Mouse (Mus musculus) T-cell, adult 2 months (primary cell): ENCODE results near the gene Rora.
A peak's percentile ranks its signal among the peaks of the same experiment; 100 is the strongest.

Source experiments
- DNase-seq: peaks from one replicate; pipeline ENCODE4 v3.0.0; 2022; ENCODE audit warnings: low spot score

Gene Rora

DNA sequence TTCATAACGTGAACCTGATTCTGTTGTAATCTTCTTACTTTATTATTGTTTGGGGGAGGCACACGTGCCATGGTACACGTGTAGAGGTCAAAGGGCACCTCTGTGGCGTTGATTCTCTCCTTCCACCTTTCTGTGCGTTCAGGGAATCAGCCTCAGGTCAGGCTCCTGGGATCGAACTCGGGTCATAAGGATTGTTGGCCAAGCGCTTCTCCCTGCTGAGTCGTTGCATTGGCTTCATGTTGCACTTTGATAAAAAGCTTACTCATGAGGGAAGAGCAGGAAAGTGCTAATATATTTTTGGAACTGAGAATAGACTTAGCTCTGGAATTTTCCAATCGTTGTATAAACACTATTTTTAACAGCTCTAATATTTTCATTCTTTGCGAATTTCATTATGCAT lies 654.4 kb downstream of the Rora start:
- DNase-seq = no peak

DNA sequence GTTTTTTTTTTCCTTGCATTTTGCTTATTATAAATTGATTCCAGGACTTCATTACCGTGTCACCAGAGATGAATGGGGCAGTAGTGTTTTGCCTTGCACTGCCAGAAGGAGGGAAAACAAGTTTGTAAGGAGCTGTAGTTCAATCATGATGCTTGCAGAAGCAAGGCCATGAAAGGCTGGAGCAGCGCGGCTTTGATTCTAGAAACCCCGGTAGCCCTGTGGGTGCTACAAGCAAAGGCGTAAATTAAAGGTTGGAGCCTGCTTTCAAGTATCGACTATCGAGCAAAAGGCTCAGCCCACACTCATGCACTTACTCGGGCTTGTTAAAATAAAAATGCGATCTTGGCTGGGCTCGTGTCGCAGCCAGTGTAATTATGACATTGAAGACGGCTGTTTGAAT lies 656.9 kb downstream of the Rora start:
- no peak for DNase-seq

DNA sequence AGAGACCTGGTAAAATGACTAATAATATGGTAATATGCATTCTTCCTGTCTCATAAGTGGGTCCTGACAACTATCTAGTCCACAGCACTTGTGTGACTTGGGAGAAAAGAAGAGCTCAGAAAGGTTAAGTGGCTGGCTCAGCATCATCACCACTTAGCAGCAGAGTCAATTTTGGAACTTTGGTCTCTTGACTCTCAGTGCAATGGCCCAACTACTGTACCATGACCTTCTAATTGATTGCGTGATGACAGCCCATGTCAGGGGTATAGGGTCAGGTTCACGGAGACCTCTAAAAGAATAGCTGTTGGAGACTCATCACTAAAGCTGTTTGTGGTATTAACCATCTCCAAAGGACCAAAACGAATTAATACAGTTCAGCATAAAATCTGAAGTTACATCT lies 659.7 kb downstream of the Rora start:
- DNase-seq = no peak

DNA sequence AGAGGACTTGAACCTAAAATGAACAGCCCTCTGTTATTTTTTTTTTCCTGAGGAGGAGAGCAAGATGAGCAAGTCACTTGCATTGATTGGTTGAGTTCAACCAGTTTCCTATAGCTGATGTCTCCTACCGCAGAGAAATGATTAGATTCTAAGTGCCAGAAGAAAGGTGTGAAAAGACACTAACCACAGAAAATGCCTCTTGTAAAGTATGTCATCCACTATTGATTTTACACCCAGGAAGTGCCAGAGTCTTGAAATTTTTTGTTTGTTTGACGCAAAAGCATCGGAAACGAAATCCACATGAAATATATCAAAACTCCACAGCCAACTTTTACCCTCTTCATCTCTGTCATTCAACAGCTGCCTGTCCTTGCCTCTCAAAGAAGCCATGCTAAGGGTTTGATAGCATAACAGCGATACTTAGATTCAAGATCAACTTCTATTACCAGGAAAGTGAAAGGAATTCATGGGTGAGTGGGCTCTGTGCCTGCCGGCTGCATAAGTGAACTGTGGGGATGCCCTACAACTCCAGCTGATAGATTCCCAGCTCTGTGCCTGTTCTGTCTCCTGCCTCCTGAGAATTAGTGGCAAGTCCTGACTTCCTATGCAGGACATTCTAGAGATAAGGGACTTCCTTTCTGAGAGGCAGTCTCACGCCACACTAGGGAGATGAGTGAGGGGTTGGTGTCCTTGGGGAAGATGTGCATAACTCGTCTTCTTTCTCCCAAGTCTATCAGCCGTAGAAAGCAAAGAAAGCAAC lies 661.0 kb downstream of the Rora start:
- DNase-seq = peak; percentile 31

DNA sequence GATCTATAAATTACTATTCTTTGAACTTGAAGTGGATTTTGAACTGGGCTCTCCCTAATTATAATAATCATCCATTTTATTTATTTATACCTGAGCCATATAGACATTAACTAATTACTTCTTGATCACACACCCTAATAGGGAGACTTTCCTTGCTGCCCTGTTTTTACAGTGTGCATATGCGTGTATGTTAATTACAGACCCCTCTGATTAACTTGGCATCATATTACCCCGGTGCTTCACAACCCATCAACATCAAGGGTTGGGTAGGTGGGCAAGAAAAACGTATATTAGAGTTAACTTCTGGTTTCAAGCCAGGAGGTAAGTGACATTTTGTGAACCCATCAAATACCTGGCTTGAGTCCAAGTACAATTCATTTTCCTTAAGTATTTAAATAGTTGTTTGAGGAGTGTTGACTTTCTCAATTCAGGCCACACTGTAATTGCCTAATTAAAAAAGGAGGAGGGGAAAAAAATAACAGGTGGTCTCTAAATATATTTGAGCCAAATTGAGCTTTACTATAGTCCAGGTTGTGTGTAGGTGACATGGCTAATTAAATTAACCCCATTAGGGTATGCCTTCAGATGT lies 664.0 kb downstream of the Rora start:
- DNase-seq = no peak

DNA sequence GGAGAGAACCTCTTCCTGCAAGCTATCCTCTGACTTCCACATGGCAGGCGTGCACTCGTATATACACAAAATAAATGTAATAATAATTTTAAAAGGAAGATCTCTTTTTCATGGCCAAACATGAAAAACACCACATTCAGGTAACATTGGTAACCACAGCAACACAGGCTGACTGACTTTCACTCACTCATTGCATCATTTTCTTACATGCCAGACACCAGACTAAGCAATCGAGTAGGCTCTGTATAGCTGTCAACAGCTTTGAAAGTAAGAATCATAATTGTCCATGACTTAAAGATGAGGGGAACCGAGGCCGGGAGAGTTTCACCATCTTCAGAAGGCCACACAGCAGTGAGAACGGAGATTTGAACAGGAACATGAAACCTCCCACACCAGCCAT lies 665.8 kb downstream of the Rora start:
- no peak for DNase-seq

DNA sequence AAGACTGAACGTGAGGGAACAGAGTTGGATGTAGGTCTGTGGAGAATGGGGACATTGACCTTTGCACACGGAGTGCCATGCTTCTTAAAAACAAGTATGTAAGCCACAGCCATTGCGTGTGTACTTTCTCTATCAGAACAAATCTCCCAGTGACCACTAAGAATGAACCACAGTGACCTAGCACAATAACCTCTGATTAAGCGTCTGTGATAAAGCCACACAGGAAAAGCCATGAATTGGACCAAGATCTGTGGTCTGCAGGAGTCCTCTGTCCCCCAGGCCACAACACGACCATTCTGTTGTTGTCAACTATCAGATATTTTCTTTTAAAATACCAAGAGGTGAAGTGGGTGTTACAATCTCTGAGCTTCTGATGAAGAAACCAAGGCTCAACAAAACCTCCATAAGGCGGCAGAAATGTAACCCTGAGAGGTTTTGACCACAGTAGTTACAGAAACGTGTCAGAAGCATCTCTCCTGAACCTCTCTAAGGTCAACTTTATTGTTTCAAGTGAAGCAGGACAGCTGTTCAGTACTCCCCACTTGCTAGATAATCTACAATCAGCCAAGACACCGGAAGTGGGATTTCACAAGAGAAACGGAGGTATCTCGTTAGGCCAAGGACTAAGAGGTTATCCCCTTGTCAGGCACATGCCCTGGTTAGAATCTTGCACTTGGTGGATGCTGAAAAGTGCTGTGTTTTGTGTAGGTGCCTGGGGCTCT lies 666.5 kb downstream of the Rora start:
- DNase-seq = no peak

DNA sequence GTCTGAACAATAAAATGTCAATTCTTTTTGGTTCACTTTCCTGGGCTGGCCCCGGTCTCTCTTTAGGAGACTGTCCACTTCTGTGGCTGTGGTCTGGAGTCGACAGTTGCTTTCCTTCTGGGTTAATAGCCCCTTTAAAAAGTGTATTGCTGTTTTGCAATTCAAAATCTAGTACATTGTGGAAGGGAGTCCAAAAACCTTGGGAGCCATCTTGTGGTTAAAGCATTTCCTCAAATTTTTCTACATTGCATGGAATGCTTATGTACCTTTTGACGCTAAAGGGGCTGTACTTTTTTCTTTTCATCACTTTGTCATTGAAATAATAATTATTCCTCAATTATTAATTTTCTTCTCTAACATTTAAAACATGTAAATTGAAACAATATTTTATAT lies 667.0 kb downstream of the Rora start:
- DNase-seq = no peak

DNA sequence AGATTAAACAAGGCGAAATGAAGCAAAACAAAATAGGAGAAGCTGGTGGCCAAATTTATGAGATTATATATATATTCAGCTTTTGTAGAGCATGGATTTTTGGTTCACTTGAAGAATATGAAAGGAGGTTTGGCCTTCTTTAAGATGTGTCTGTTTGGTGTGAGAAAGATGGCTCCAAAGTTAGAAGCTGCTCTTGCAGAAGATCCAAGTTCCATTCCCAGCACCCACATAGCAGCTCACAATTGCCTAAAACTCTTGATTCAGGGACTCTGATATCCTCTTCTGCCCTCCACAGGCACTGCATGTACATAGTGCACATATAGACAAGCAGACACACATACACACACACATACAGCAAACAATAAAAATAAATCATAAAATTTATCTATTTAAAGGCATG lies 668.4 kb downstream of the Rora start:
- DNase-seq = no peak

DNA sequence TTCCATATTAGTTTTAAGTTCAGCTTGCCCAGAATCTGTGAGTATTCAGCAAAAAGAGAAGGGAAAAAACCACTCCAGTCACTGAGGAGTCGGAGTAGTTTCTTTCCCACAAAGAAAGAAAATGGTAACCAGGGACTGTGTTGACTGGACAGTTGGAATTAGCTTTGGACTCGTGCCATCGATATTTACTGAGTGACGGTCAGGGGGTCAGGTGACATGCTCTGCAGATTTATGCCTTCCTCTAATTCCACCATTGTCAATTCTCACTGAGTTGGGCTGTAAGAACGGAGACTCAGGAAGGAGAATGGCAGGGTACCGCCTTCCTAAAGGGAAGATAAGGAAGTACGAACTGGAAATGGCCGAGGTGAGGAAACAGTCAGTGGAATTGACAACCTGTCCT lies 670.2 kb downstream of the Rora start:
- no peak for DNase-seq

DNA sequence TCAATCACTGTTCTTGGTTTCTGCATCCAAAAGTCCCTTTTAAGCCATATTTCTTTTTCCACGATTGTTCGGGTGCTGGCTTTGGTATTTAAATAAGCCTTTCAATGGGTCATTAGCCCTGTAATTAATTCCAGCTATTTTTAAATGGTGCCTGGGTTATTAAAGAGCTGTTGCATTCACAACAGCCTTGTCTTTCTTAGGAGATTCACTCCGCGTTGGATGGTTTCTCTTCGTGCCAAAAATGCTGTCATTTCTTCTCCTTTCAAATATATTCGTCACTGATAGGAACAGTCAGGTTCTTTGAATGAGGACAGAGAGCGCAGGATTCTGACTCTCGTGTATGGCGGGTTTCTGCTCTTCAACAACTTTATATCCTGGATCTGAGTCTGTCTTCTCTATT lies 673.5 kb downstream of the Rora start:
- no peak for DNase-seq

DNA sequence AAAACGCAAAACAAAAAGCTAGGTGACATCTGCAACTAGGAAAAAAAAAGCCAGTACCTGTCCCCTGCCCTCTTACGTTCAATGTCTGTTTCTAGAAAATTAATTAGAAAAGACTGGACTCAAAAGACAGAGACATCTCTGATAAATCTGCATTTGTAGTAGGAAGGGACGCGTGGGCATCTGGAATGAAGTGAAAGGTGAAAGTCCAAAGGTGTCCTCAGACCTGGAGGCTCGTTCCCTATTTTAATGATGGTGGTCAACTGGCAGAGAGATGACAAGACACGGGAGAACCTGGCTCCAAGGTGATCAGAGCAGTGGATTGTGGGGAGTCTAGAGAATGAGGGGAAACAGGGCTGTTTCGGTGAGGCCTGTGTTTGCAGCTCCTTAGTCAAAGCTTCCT lies 674.0 kb downstream of the Rora start:
- no peak for DNase-seq

DNA sequence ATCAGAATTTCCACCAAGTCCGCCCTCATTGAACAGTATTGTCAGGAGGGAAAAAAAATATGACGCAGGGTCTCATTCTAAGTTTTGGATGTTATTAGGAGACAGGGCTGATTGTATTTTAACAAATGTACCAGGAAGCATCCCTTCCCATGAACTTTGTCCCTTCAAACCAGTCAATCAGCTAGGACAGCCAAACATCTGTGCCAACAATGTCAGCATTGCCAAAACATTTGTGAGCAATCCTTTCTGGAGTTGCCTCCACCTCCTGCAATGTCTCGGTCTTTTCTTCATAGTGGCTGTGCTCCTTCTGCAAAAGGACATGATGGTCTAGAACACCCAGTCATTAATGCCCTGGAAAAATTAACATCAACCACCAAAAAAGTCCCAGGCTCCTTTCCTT lies 678.2 kb downstream of the Rora start:
- no peak for DNase-seq

DNA sequence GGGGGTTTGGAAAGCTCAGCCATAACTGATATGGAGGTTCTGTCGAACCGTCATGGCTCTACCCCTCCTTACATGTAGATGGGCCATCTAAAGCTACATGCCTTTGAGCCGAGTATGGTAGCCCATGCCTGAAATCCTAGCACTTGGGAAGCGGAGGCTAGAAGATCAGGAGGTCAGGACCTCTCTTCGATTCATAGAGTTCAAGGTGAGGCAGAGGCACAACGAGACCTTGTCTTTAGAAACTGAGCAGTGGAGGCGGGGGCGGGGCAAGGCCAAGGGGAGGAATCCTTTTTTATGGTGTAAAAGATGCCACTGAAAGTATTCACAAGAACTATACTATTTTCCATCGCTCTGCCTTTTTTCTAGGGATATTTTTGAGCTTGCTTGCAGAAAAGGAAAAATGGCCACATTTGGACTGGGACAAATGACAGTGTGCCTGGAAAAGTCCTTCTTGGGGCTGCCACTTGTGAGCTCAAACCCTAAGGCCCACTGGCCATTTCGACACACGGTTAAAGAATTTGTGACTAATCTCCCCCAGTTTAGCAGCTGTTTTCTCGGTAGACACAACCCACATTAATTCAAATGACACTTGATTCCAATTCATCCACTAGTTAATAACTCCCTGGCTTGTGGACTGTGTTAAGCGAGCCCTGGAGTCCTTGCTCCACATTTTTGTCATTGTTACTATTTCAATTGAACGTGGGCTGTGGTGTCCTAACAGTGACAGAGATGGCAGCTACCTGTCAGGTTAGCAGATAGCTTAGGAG lies 679.4 kb downstream of the Rora start:
- DNase-seq = no peak

DNA sequence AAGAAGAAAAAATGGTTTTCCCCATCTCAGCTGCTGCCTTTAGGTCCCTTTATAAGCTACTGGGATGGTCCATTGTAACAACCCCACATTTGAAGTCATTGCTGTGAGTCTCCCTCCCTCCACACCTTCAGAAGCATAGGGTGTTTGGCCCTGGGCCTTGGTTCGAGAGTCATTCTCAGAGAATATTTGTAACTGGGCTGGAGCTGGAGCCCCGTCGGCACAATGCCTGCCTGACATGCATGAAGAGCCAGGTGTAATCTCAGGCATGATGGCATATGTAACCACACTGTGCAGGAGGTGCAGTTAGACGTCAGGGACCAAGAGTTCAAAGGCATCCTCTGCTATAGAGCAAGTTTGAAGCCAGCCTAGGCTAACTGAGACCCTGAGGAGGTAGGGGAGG lies 680.1 kb downstream of the Rora start:
- no peak for DNase-seq

DNA sequence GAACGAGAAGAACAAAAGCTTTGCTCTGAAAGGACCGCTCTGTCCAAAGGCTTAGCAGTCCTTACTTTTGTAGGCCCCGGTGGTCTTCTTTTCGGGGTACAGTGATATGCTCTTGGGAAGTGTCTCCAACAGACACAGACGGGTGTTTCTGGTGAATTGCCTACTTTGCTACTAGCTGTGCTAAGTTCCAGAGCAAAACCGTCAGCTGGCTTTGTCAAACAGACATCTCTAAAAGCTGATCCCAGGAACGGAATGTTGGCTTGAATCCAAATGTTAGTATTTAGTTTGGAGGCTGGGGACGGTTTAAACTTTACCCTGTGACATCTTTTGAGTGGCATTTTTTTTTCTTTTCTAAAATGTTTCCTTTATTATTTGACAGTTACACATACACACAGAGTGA lies 680.5 kb downstream of the Rora start:
- no peak for DNase-seq

DNA sequence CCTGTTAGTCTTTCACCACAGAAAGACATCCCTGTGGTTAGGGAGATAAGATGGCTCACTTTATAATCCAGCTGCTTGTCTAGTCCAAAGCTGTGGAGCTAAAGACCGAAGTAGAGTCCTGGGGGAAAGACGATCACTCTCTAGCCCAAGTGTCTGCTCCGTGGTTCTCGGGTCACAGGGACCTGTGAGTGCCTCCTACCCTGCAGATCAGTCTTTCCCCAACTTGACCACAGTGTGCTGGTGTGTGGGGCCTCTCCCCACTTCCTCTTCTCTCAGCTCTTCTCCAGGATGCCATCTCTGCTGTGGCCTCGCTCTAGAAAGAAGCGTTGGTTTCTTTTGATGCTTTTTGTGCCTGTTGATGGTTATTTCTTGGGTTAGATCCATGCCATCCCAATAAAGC lies 682.5 kb downstream of the Rora start:
- peak; percentile 47 for DNase-seq

DNA sequence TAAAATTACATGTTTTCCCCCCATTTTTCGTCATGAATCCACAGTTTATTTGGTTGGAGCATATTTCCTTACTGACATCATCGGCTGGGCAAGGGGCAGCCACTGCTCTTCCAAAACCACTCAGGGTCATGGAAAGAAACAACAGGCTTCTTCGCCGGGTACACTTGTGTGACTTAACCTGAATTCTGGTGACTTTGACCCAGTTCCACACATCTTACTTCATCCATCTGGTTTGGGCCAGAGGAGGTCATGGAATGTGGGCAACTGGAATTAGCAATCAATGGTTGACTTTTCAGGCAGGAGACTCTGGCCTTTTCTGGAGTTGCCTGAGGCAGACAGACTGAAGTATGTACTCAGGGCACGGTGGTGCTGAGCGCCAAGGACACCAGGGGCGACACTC lies 685.6 kb downstream of the Rora start:
- no peak for DNase-seq

DNA sequence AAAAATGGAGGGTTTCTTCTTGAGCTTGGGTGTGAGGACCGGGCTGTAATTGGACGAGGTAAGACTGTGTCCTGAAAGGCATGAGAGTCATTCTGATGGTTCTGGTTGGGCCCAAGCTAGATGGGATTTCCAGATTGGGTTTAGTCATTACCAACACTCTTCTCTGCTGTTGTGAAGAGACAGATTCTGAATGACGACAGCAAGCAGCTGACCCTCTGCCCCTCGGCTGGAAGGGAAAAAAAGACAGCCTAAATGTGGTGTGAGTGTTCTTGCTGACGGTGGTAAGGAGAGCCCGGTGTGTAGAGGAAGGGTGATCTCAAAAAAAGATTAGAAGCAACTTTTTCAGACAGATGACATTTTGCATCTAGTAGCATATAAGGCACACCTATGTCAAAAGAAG lies 686.2 kb downstream of the Rora start:
- DNase-seq = no peak

DNA sequence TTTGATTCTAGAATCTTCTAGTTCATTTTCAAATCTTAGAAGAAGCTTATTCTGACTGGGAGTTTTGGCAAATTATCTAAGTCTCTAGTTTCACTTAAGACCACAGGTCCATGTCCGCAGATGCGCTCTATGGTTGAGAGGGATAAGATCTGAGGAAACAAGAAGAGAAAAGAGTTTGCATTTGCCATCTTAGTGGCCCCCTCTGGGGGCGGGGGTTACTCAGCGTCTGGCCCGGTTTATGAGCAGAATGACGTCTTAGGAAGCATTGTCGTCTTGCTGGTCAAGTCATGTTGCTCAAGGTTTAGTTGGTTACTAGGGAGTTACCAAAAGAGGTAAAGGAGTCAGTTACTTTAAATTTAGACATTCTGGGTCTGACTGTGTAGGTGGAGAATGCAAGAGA lies 686.8 kb downstream of the Rora start:
- DNase-seq = no peak

DNA sequence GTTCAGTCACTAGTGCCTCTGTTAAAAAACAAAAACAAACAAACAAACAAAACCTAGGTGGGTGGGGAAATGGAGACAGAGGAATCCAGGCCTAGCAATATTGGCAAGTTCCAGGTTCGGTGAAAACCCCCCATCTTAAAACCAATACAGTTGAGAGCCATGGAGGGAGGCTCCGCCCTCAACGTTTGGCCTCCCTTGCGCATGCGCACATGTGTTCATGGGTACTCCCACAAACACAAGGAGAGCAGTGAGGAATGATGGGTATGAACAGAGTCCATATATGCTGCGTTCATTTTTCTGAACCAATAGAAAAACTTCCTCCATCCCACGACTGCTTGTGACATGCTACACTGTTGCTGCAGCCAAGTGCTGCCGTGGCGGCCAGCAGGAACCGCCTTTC lies 690.3 kb downstream of the Rora start:
- DNase-seq = no peak

DNA sequence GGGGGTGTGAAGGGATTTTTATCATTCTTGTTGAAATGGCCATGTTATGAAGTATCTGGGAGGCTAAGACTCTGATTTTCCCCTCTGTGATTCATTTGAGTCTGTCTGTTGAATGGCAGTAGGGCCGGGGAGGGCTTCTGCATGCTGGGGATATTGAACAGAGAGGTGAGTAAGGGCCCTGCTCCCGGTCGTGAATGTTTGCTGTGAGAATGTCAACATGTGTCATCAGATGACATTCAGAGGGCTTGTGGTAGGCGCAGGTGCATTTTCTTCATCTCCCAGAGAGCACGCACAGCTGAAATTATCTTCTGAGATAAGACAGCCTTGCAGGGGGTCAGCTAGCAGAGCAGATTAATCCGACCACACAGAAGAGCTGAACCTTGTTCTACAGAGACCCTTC lies 692.0 kb downstream of the Rora start:
- no peak for DNase-seq

DNA sequence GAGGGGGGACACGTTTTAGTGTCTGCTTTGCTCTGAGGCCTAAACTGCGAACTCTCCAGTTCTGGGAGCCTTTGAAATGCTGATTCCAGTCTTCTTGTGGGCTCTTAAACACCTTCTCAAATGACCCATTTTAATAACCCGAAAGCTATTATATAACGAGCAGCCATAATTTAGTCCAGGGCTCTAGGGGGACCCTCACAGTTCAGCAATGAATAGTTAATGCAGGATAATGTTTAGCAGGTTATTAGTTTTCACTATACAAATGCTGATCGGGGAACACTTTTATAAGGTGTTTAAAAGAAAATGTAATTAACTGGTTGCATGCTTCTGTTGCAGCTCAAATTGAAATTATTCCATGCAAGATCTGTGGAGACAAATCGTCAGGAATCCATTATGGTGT lies 694.2 kb downstream of the Rora start:
- no peak for DNase-seq
